Mouse (Mus musculus): ENCODE measurements around the gene Iqschfp.
A peak's percentile ranks its signal among the peaks of the same experiment; 100 is the strongest.

Iqschfp gene

GRCm38 (mm10) chr3:68542944-68543501, 651.0 kb downstream of the Iqschfp start:
- peak; percentile 65 to 77 for DNase-seq

GRCm38 (mm10) chr3:68544811-68545210, 652.8 kb downstream of the Iqschfp start:
- DNase-seq: no peak

GRCm38 (mm10) chr3:68545898-68546297, 653.9 kb downstream of the Iqschfp start:
- DNase-seq: no peak

GRCm38 (mm10) chr3:68555087-68555662, 663.1 kb downstream of the Iqschfp start:
- no peak for DNase-seq

GRCm38 (mm10) chr3:68556891-68557290, 664.9 kb downstream of the Iqschfp start:
- no peak for DNase-seq

GRCm38 (mm10) chr3:68558744-68559143, 666.7 kb downstream of the Iqschfp start:
- no peak for DNase-seq

- peak; percentile 77 to 81 for DNase-seq
Measured at GRCm38 (mm10) chr3:68560057-68560456, 668.0 kb downstream of the Iqschfp start.

DNA sequence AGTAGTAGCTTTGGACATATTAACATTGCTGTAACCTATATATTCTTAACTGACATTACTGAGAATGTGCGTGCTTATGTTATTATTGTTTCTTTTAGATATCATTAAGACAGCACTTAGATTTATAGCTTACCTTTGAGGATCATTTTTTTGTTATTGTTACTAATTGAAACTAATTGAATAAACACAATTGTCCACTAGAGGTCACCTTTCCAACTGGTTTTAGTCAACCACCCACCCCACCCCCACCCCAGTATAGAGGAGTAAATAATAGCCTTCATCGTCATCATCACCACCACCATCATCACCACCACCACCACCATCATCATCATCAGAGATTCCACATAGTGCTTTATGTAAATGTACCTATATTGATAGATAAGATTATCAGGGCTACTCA, 670.8 kb downstream of the Iqschfp start:
- DNase-seq: no peak

- peak; percentile 68 for DNase-seq
Measured at GRCm38 (mm10) chr3:68563922-68564321, 671.9 kb downstream of the Iqschfp start.

GRCm38 (mm10) chr3:68564978-68565674, 673.1 kb downstream of the Iqschfp start:
- DNase-seq: no peak

- DNase-seq: no peak
Measured at GRCm38 (mm10) chr3:68565675-68566055, 673.6 kb downstream of the Iqschfp start.

GRCm38 (mm10) chr3:68567581-68567980, 675.5 kb downstream of the Iqschfp start:
- no peak for DNase-seq

DNA sequence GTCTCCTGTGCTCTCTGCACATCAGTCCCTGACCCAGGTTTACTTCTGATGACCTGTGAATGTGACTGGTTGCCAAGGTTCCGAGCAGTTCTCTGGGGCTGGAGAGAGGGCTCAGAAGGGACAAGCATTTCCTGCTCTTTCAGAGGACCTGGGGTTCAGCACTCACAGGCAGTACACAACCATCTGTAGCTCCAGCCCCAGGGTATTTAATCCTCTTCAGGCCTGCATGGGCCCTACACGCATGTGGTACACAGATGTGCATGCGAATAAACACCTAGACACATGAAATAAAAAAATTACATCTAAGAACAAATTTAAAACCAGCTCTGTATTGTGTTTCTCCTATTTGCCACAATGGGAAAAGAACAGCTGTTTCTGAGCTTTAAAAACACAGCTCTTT, 676.1 kb downstream of the Iqschfp start:
- no peak for DNase-seq

- no peak for DNase-seq
Measured at GRCm38 (mm10) chr3:68568716-68569115, 676.7 kb downstream of the Iqschfp start.

- DNase-seq: no peak
Measured at GRCm38 (mm10) chr3:68570319-68570718, 678.3 kb downstream of the Iqschfp start.

GRCm38 (mm10) chr3:68572249-68573225, 680.5 kb downstream of the Iqschfp start:
- DNase-seq: peak; percentile 92 to 94

DNA sequence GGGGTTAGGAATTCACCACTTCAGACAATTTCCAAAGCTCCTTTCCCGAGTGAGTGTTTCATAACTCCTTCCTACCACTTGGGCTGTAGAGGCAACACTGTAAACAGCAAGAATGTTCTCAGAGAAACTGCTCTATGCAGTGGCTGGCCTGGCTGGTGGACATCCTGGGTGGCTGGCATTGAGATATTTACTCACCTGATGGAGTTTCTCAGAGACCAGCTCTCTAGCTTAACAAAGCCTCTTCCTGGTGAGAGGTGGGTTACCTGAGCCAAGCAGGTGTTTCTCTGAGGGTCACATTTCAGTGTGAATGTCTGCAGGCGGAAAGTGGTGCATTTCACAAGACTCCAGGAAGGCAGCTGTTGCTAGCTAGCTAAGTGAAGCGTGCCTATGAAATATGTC, 681.2 kb downstream of the Iqschfp start:
- DNase-seq: peak; percentile 3 to 57

DNA sequence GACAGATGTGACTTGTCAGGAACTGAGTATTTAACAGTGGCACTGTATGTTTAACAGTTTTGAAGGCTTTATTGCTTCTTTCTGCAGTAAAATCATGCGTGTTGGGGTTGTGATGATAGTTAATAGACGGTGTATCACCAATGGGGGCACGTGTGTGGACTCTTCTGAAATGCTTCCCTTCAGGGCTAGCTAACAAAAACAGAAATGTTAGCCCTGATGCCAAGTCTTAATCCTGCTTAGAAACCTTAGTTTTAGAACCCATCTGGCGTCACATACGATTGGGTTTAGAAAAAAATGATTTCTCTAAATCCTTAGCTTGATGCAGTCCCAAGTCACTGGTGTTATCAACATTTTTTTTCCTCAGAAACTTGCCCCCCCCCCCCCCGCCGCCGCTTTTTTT, 682.1 kb downstream of the Iqschfp start:
- DNase-seq: no peak

- DNase-seq: peak; percentile 53 to 63
Measured at GRCm38 (mm10) chr3:68574565-68574964, 682.5 kb downstream of the Iqschfp start.

DNA sequence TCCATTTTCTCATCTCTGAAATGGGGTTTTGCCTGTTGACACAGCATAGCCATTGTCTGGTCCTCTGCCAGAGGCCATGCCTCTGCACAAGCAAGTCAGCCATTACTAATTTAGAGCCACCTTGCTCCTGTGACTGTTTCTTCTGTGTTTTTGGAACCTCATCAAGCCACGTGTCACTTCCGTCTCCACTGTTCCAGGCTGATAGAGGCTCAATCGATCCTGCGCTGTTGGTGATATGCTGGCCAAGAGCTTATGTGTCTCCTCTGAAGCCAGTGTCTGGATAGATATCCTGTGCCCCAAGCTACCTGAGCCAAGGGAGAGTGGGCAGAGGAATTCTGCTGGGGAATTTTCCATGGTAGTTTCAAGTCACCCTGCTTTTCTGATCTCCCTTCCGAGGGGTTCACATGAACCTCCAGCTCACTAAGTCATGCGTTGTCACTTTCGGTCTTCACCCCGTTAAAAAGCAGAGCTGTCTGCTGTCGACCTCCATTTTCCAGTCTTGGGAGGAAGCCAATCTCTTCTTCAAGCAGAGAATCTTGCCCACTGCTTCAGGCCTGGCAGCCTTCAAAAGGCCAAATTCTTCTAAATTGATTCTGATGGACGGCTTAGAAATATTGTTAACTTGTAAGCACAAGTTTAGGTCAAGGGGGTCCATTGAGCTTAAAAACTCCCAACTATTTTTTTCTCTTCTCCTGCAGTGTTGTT, 683.8 kb downstream of the Iqschfp start:
- peak; percentile 81 to 84 for DNase-seq

- peak; percentile 94 to 96 for DNase-seq
Measured at GRCm38 (mm10) chr3:68576431-68576830, 684.4 kb downstream of the Iqschfp start.

- no peak for DNase-seq
Measured at GRCm38 (mm10) chr3:68576948-68577347, 684.9 kb downstream of the Iqschfp start.

Data from cerebellum, adult 18-20 months (tissue).